Mouse (Mus musculus) hindbrain, embryonic 12.5 days (tissue): ENCODE data around the gene Slc1a4. TPM values are rescaled to one million over a fixed set of nuclear protein-coding genes. Genes with fewer than 3 reads are reported as not detected.
A peak's percentile ranks its signal among the peaks of the same experiment; 100 is the strongest.

Experiments used
- ATAC-seq: fragments of 200-750 bp; cut with Nextera tagmentation; 2 replicates; pipeline ENCODE4 v1.8.0; 2017; ENCODE audit warnings: moderate TSS enrichment; ENCODE audit not compliant: low FRiP score
- H3K27ac ChIP-seq: fragments of 300-500 bp; sonication (generic); 2 replicates; pipeline ENCODE4 v1.5.1; 2016; ENCODE audit warnings: mild to moderate bottlenecking
- H3K27me3 ChIP-seq: fragments of 300-500 bp; sonication (generic); 2 replicates; pipeline ENCODE4 v1.6.1; 2016; ENCODE audit warnings: mild to moderate bottlenecking
- H3K36me3 ChIP-seq: fragments of 300-500 bp; sonication (generic); 2 replicates; pipeline ENCODE4 v1.6.1; 2016; ENCODE audit warnings: mild to moderate bottlenecking
- H3K4me1 ChIP-seq: fragments of 300-500 bp; sonication (generic); 2 replicates; pipeline ENCODE4 v1.6.1; 2016
- H3K4me2 ChIP-seq: fragments of 300-500 bp; sonication (generic); replicated peaks from 2 replicates; pipeline ENCODE4 v1.6.1; 2016; ENCODE audit warnings: mild to moderate bottlenecking
- H3K4me3 ChIP-seq: fragments of 300-500 bp; sonication (generic); 2 replicates; pipeline ENCODE4 v1.5.1; 2016; ENCODE audit warnings: mild to moderate bottlenecking
- H3K9ac ChIP-seq: fragments of 300-500 bp; sonication (generic); 2 replicates; pipeline ENCODE4 v1.6.1; 2016; ENCODE audit warnings: mild to moderate bottlenecking, moderate library complexity
- H3K9me3 ChIP-seq: fragments of 300-500 bp; sonication (generic); replicated peaks from 2 replicates; pipeline ENCODE4 v1.6.1; 2016; ENCODE audit warnings: mild to moderate bottlenecking
- WGBS: fragments of 180-500 bp; shearing (Covaris S2); methylation state at CpG from one replicate; pipeline ENCODE4 v1.1.7; 2016; 5-methylcytosine and 5-hydroxymethylcytosine counted together
- polyA plus RNA-seq: library from polyadenylated mRNA; unstranded; fragments of >200 nt; fragmentation: Nextera tagmentation; extraction: Ambion mirVana; gene quantifications from 2 replicates; pipeline ENCODE4 v1.2.1, GENCODE M21; 2016

The Slc1a4 gene
- polyA plus RNA-seq, result 25.2 and 26.0 TPM in 2 replicates

DNA sequence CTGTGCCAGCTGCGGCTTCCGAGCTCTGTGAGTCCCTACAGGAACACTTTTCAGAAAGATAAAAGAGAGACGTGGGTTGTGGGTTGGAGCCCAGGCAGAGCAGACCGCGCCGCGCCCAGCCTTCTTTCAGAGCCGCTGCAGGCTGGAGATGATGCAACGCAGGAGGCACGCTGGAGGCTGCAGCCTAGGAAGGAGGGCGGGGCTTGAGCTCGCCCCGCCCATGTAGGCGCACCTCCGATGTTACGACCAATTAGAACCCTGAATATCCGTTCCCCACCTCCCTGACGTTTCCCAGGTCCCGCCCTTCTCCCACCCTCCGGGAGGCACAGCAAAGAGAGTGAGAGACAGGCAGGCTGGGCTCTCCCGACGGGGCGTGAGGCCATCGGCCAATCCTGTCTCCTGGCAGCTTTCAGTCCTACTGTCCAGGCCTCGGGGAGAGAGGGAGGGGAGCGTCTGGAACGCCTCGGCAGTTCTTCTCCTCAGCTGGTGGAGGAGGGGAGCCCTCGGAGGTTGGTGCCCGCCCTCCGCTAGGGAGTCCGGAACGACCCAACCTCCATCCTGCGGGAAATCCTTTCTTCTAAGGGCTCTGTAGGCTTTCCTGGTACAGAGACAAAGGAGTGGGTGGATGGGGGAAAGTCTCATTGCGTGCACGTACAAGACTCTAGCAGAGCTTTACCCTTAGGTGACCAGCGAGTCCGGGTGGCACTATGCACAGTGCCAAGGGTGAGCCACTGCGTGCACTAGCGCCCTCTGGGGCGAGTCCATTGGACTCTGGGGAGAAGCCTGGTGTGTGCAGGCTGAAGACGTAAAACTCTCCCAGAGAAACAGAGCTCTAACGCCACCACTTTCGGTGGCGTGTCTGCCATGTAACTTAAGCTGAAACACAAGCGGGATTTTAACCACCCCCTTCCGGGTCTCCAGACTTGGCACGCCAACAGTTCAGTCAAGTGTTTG is at the start of gene Slc1a4:
Slc1a4 (minus strand) TSS at position 153 of the 954 bp plus-strand sequence.
- Histone ChIP-seq H3K4me2 (peak within 1 kb of the TSS; percentile 79), H3K9me3 (no peaks in the 10 kb centered on the region), H3K4me1 (peaks cover 25% of the 10 kb centered on the region), H3K27me3 (no peaks in the 10 kb centered on the region), H3K9ac (peak within 1 kb of the TSS; percentile 71), H3K27ac (peak within 1 kb of the TSS; percentile 97), H3K36me3 (no peaks in the 10 kb centered on the region), H3K4me3 (peak within 1 kb of the TSS; percentile 53)
- peak; percentile 99 for ATAC-seq
- WGBS, result 0% methylated on average over 42 of the region's 48 CpGs

DNA sequence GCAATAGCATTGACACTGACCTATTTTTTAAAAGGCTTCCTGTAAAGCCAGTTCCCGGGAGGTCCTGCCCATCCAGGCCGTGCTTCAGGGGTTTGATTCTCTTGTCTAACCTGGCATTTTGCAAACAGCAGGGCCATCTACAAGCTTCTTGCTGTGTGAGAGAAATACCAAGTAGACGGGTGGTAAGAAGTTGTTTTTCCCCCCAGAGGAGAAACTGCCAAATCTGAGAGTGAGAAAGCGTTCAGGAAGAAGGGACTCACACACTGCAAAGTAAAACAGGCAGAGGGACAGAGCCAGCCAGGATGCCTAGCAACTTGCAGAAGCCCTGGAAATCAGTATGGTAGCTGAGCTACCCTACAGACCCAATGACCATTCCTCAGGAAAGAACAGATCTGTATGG is 47.6 kb upstream of the Slc1a4 start:
- no peak overlapping the region for H3K4me2 ChIP-seq
- H3K36me3 ChIP-seq, result no peaks in the 10 kb centered on the region
- no peak overlapping the region for H3K27ac ChIP-seq
- no peaks in the 10 kb centered on the region for H3K9me3 ChIP-seq
- no peak overlapping the region for H3K9ac ChIP-seq
- WGBS, result 68% methylated on average over 4 of the region's 4 CpGs
- no peak for ATAC-seq
- H3K4me1 ChIP-seq, result no peaks in the 10 kb centered on the region
- no peak overlapping the region for H3K4me3 ChIP-seq
- H3K27me3 ChIP-seq, result no peaks in the 10 kb centered on the region

DNA sequence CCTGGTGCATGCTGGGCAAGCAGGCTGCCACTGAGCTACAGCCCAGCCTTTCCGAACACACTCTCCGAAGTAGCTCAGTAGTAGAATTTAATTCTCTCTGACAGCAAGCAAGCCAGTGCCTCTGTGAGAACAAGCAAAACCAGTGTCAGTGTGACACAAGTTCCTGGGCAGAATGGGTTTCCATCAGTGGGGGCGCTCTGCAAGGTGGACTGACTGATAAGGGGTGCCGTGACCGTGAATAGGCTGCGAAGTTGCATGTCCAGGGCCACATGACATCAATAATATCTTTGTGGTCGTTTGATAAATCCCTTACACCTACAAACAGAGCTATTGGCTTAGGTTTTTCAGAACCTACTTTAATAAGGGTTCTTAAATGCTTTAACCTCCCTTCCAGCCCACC is 44.1 kb upstream of the Slc1a4 start:
- no peak overlapping the region for H3K27ac ChIP-seq
- H3K9ac ChIP-seq, result no peak overlapping the region
- WGBS, result 87% methylated on average over 7 of the region's 7 CpGs
- no peaks in the 10 kb centered on the region for H3K27me3 ChIP-seq
- no peak for ATAC-seq
- no peak overlapping the region for H3K4me3 ChIP-seq
- no peaks in the 10 kb centered on the region for H3K36me3 ChIP-seq
- no peak overlapping the region for H3K4me2 ChIP-seq
- no peaks in the 10 kb centered on the region for H3K9me3 ChIP-seq
- H3K4me1 ChIP-seq, result no peaks in the 10 kb centered on the region

DNA sequence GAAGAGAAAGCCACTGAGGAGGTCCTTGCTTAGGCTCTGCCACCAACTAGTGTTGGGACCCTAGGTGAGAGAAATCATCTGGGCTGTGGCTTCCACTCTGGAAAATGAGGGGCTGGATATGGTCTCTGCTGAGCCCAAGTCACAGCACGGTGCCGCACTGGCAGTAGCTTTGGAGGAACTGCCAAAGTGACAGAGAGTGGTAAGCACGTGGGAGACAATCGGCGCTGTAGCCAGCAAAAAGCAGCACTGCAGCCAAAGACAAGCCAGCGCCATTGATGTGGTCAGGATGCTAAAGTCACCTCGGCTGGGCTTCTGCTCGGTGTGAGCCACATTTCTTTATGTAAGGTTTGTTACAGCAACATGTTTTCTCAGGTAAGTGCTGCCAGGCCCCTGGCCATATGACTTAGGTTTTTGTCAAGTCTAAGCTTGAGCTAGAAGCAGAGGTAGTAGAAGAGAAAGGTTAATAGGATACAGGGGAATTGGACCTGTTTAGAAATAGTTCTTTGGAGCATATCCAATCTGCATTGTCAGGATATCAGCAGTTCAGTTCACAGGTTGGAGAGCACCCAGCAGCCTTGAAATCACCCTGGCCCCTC is 40.2 kb upstream of the Slc1a4 start:
- Histone ChIP-seq H3K27ac (no peak overlapping the region), H3K4me2 (no peak overlapping the region), H3K9me3 (no peaks in the 10 kb centered on the region), H3K4me3 (no peak overlapping the region), H3K9ac (no peak overlapping the region), H3K4me1 (no peaks in the 10 kb centered on the region), H3K36me3 (no peaks in the 10 kb centered on the region), H3K27me3 (no peaks in the 10 kb centered on the region)
- ATAC-seq, result no peak
- WGBS, result 92% methylated on average over 8 of the region's 8 CpGs

DNA sequence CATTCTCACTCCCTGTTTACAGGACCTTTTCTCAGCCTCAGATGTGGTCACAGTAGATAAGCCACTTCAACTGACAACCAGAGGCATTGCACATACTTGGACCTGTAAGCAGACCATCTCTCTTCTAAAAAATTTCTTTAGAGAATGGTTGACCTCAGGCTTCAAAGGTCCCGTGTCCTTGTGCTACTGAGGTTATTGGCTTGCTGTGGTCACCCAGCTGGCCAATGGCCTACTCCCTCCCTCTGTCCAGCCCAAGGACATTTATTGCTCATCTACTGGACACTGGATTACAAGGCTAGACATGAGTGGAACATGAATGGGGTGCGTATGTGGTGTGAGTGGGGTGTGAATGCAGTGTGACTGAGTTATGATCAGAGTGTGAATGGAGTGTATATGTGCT is 38.0 kb upstream of the Slc1a4 start:
- no peak for ATAC-seq
- no peaks in the 10 kb centered on the region for H3K36me3 ChIP-seq
- no peaks in the 10 kb centered on the region for H3K9me3 ChIP-seq
- H3K27ac ChIP-seq, result no peak overlapping the region
- no peak overlapping the region for H3K4me2 ChIP-seq
- H3K4me3 ChIP-seq, result no peak overlapping the region
- no peak overlapping the region for H3K9ac ChIP-seq
- 89% methylated on average over 2 of the region's 2 CpGs for WGBS
- no peaks in the 10 kb centered on the region for H3K4me1 ChIP-seq
- no peaks in the 10 kb centered on the region for H3K27me3 ChIP-seq

DNA sequence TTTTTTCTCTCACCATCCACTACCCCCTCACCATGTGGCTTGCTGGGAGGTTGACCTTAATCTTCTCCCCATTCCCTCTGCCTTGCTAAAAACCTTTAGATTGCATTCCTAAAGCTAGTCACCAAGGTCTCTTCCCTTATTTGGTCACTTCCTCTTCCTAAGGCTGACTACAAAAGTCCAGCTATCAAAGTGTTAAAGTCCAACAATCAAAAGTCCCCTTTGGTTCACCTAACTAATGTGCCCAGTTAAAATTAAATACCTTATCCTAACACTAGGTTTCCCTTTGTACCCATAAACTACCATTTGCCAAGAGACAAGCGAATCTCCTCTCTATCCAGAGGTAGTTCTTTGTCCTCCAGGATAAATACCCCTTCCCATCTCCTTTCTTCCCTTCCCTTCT is 33.9 kb upstream of the Slc1a4 start:
- Histone ChIP-seq H3K27me3 (no peaks in the 10 kb centered on the region), H3K9ac (no peak overlapping the region), H3K4me1 (no peaks in the 10 kb centered on the region), H3K9me3 (no peaks in the 10 kb centered on the region), H3K4me3 (no peak overlapping the region), H3K4me2 (no peak overlapping the region), H3K36me3 (no peaks in the 10 kb centered on the region), H3K27ac (no peak overlapping the region)
- ATAC-seq, result no peak
- 79% methylated on average over 1 of the region's 1 CpGs for WGBS

DNA sequence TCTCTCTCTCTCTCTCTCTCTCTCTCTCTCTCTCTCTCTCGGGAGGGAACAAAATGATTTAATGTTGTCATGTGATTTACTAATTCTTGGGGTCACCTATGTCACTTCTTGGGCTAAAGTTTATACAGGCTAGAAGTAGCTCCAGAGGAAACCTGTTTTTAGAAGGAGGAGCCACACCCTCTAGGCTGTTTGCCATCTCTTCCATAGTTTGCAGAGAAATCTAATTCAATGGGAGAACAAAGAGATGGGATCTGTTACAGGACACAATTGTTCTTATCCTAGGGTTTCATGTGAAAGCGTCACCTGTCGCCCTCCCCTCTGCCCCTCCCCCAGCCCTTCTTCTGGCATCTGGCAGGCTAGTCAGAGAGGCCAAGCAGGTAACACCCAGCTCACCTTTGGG is 28.8 kb upstream of the Slc1a4 start:
- Histone ChIP-seq H3K9ac (no peak overlapping the region), H3K36me3 (no peaks in the 10 kb centered on the region), H3K4me1 (no peaks in the 10 kb centered on the region), H3K4me3 (no peak overlapping the region), H3K4me2 (no peak overlapping the region), H3K27ac (no peak overlapping the region), H3K9me3 (no peaks in the 10 kb centered on the region), H3K27me3 (no peaks in the 10 kb centered on the region)
- 82% methylated on average over 3 of the region's 3 CpGs for WGBS
- ATAC-seq, result no peak

DNA sequence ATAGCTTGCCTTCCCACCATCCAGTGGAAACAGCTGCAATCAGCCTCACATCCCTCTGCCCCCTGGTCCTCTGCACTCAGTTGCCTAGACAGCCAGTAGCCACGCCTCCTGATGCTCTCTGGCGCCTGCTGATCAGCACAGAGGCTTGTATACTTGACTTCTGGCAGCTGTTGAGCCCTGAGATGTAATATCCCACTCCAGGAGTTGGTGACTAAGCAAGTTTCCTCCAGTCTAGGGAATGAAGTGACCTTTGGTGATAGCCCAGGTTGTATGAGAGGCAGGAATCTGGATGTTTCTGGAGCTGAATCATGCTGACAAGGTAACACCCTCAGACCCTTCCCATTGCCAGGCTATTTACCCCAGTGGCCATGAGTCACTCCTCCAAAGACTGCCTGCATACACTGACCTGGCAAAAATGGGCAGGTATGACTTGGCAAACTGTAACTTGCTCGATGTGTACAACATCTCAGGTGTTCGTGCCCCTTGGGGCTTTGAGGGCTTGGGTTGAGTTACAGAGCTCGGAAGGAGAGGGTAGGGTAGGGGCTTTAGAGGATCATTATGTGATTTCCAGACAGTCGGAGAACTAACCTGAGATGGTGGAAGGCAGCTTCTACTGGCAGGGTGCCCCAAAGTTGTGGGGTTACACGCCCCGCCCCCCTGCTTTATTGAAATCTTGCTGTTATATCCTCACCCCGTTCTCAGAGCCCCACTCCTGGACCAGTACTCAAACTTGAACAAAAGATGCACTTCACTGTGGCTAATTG is 25.4 kb upstream of the Slc1a4 start:
- 65% methylated on average over 9 of the region's 9 CpGs for WGBS
- Histone ChIP-seq H3K36me3 (no peaks in the 10 kb centered on the region), H3K27me3 (no peaks in the 10 kb centered on the region), H3K4me3 (no peak overlapping the region), H3K4me2 (no peak overlapping the region), H3K9ac (no peak overlapping the region), H3K27ac (no peak overlapping the region), H3K9me3 (no peaks in the 10 kb centered on the region), H3K4me1 (no peaks in the 10 kb centered on the region)
- ATAC-seq, result no peak

DNA sequence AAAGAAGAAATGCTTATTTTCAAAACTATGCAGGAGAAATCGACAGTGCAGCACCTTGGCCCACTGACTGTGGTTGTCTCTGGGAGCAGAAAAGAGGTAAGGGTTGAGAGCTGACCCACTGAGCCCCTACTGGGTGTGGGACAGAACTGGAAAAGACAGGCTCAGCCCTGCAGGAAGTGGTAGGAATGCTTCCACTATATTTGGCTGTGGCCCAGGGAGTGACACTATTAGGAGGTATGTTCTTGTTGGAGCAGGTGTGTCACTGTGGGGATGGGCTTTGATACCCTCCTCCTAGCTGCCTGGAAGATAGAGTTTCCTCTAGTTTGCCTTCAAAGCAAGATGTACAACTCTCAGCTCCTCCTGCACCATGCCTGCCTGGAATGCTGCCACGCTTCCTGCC is 16.0 kb upstream of the Slc1a4 start:
- H3K9ac ChIP-seq, result no peak overlapping the region
- no peak overlapping the region for H3K4me2 ChIP-seq
- no peaks in the 10 kb centered on the region for H3K9me3 ChIP-seq
- no peak overlapping the region for H3K27ac ChIP-seq
- H3K36me3 ChIP-seq, result no peaks in the 10 kb centered on the region
- no peaks in the 10 kb centered on the region for H3K27me3 ChIP-seq
- H3K4me3 ChIP-seq, result no peak overlapping the region
- whole genome bisulfite sequencing, result 95% methylated on average over 2 of the region's 2 CpGs
- no peak for ATAC-seq
- H3K4me1 ChIP-seq, result no peaks in the 10 kb centered on the region

DNA sequence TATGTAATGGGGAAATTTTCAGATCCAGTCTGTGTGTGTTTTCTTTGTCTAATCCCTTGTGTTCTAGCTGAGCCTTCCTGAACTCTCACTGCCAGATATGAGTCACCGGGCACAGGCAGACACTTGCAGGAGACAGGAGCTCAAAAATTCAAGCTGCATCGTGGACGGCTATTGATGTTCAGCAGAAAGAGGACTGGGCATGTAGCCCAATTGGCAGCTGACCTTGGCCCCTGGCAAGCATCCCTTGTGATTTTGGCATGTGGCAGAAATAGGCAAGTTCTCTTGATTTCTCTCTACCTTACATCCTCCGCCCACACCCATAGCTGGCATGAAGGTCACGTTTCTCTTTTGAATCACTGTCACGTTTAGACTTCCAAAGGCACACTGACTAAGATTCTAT is 15.0 kb upstream of the Slc1a4 start:
- no peaks in the 10 kb centered on the region for H3K9me3 ChIP-seq
- no peaks in the 10 kb centered on the region for H3K4me1 ChIP-seq
- no peaks in the 10 kb centered on the region for H3K36me3 ChIP-seq
- H3K27me3 ChIP-seq, result no peaks in the 10 kb centered on the region
- 84% methylated on average over 6 of the region's 6 CpGs for WGBS
- no peak overlapping the region for H3K9ac ChIP-seq
- no peak overlapping the region for H3K27ac ChIP-seq
- H3K4me3 ChIP-seq, result no peak overlapping the region
- no peak overlapping the region for H3K4me2 ChIP-seq
- no peak for ATAC-seq

DNA sequence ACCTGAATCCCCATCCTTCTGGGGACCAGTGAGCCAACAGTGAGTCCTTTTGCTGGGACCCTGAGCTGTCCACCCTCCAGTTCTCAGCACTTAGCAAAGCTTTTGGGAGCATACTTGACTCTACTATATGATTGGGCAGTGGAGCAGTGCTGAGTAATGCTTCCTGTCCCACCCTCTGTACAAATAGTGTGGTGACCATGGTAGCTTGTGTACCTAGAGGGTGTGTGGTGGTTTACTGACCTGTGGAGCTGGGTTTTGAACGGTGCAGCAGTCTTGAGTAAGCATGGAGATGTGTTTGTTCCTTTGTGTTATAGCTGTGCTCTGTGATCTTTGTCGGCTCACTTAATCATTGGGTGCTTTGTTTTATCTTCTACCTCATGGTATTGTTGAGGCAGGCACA is 13.9 kb upstream of the Slc1a4 start:
- Histone ChIP-seq H3K4me1 (no peaks in the 10 kb centered on the region), H3K4me3 (no peak overlapping the region), H3K36me3 (no peaks in the 10 kb centered on the region), H3K9ac (no peak overlapping the region), H3K4me2 (no peak overlapping the region), H3K9me3 (no peaks in the 10 kb centered on the region), H3K27ac (no peak overlapping the region), H3K27me3 (no peaks in the 10 kb centered on the region)
- ATAC-seq, result no peak
- 85% methylated on average over 2 of the region's 2 CpGs for WGBS

DNA sequence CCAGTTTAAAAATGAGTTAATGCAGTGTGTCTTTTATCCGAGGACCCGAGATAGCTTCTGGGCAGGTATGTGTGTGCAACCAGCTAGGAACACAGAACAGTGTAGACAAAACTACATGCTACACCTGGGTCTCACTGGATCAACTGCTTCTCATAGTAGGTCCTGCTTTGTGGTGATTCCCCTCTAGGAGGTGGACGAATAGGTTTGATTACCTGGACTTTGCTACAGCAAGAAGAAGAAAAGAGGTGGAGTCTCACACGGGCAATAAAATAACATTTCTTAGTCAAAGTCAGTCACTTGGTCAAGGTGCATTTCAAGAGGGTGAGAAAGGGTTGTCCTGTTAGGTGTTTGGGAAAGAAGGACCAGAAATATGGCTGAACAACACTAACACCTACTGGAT is 11.4 kb upstream of the Slc1a4 start:
- Histone ChIP-seq H3K9me3 (no peaks in the 10 kb centered on the region), H3K27me3 (no peaks in the 10 kb centered on the region), H3K4me3 (no peak overlapping the region), H3K4me1 (no peaks in the 10 kb centered on the region), H3K36me3 (no peaks in the 10 kb centered on the region), H3K9ac (no peak overlapping the region), H3K4me2 (no peak overlapping the region), H3K27ac (no peak overlapping the region)
- ATAC-seq, result no peak
- WGBS, result 87% methylated on average over 4 of the region's 4 CpGs
